Mouse (Mus musculus): ENCODE data around the gene Hrc.

Hrc gene

DNA sequence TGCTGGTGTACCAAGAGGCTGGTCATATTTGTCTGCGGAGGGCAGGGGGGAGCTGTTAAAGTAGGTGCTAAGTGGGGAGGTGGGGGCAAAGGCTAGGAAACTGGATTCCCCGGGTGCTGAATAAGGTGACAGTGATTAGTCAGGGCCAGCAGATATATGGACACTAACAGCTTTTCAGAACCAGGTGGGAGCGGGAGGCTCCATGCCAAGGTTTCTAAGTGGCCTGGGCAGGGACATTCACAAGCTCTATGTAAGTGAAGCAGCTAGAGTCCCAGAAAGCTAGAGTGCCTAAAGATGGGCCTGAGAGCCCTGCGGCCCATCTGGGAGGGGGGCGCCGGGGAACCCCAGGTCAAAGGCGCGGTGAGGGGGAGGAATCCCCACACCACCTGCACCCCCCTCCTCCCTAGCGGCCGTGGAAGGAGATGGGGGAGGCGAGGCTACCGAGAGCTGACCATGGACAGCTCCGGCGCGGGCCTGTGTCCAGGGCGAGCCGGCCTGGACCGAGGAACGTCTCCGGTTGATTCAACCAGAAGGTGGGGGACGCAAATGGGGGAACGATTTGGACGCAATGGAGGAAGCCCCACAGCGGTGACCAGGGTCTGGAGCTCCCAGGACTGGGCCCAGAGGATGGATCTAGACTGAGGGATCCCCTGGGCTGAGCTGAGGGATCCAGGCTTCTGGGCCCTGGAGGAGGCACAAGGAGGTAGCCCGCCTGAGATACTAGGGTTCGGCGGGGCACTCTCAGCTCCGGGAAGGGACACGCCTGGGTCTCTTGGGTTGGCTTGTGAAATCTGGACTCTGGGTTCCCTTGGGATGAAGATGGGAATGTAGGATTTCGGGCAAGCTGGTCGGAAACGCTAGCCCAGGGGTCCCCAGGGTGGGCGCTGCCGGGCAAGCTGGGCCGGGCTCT lies 30.9 kb downstream of the Hrc start:
- DNase-seq (ENCODE audit: low read depth in 2 of 2, low spot score in 2 of 2) = no peak

DNA sequence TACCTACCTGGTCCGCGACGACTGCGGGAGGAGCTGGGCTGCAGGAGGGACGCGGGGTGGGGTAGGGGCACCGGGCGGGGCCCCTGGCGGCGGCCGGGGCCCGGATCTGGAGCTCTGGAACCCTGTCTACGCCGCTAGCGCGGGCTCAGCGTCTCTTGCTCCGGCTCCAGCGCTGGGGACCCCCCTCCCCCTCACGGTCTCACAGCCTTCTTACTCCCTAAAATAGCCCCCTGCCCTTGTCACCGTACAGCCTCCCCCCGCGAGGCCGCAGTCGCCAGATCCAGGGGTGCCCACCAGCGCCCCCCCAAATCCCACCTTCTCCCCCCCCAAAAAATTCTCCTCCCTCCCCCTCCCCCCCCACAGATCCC lies 31.5 kb downstream of the Hrc start, which contains the start of gene Ppfia3:
Ppfia3 (minus strand) TSS at position 368 of the 368 bp plus-strand sequence.
- no peak for DNase-seq (ENCODE audit: low read depth in 2 of 2, low spot score in 2 of 2)

DNA sequence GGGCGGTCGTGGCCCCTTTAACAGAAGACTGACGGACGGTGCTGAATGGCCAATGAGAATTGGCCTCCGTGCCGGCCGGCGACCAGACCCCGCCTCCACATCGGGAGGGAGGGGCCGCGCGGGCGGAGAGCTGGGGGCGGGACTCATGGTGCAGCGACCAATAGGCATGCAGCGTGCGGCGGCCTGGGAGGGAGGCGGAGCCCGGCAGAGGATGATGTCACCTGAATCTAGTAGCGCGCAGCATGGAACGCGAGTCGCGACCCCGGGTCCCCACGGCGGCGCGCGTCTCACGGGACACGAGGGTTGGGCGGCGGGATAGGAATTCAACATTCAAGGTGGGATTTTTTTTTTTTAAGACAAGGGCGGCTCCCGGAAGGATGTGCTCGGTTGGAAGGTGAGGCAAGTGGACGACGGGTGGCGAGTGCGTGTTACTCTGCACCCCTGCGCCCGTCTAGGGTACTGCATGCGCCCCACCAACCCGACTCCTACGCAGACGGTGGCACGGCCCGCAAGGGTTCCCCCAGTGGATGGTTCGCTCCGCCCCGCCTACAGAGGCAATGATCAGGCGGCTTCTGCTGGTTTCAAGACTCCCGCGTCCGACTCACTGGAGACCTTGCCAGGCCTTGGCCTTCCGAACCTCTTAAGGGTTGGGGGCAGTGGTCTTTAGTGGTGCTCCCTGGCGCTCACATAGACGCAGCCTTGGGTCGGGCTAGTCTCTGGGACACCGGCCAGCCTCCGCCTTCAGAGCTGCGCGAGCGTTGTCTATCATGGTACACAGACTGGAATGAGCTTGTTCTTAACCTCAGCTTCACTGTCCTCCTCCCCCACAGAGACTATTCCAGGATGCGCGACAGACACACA lies 32.2 kb downstream of the Hrc start:
- peak; percentile 93 to 95 for DNase-seq (ENCODE audit: low read depth in 2 of 2, low spot score in 2 of 2)

- DNase-seq (ENCODE audit: low read depth in 2 of 2, low spot score in 2 of 2) = no peak
Observed at GRCm38 (mm10) chr7:45368178-45368577, 33.1 kb downstream of the Hrc start.

DNA sequence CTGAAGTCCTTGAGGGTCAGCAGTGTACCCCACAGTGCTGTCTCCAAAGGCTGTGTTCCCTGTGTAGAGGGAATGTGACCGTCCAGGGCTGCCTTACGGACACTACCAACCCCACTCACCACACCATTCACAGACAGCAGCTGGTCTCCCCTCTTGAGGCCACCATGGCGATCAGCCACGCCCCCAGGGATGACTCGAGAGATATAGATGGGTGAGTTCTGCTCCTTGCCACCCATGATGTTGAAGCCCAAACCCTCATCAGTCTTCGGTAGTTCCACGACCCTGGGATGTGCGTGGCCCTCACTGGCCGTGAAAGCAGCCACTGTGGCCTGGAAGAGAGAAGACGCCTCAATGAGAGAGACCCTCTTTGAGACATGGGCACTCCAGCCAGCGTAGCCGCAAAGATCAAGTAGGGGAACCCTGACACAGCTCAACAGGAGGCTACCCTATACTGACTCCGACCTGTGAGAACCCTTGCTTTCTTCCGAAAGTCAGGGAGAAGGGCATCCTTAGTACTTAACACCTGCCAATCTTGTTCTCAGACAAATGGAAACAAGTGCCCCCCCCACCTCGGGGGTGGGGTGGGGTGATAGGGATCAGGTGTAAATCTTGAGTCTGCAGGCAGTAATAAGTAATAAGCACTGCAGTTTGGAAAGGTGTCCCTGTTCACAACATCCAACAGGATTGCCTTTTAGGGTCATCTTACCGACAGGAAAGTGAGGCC lies 34.1 kb downstream of the Hrc start:
- DNase-seq (ENCODE audit: low read depth in 2 of 2, low spot score in 2 of 2) = no peak

- DNase-seq (ENCODE audit: low read depth in 2 of 2, low spot score in 2 of 2) = no peak
Observed at GRCm38 (mm10) chr7:45369836-45370474, 34.9 kb downstream of the Hrc start.

- DNase-seq (ENCODE audit: low read depth in 2 of 2, low spot score in 2 of 2) = peak; percentile 65 to 79
Observed at GRCm38 (mm10) chr7:45370475-45371311, 35.6 kb downstream of the Hrc start, which contains the start of gene Lin7b. Gene Lin7b, minus strand, starts transcription at chr7:45370583.

- no peak for DNase-seq (ENCODE audit: low read depth in 2 of 2, low spot score in 2 of 2)
Observed at GRCm38 (mm10) chr7:45372371-45372770, 37.3 kb downstream of the Hrc start.

DNA sequence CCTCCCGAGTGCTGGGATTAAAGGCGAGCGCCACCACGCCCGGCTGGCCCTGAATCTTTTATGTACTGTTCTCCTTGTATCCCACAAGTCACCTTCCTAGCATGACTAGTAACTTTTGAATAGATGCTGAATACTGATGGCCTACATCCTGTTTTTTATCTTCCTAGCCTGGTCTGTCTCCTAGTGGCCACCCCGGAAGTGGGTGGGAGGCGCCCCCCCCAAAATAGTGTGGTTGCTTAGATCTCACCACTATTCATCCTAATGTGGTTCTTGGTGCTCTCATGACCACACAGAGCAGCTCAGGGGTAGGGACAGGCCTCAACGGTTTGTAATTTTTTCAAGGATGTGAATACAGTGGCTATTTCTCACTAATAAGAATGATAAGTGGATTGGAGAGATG lies 39.5 kb downstream of the Hrc start:
- no peak for DNase-seq (ENCODE audit: low read depth in 2 of 2, low spot score in 2 of 2)

DNA sequence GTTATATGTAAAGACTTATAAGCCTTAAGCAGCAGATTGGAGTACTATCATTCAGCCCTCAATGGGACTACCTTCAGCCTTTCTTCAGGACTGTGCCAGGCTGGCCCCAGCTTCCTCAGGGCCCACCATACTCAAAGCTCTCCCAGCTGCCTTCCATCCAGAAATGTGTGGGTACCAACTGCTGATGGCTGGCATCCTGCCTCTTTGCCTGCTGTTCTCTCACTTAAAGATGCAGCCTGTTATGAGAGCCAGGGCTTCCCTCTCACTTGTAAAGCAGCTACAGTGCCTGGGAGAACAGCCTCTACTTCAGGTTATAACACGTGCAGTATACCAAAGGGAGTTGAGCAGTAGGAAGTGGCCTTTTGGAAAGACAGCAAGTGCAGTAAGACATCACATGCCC lies 41.0 kb downstream of the Hrc start:
- no peak for DNase-seq (ENCODE audit: low read depth in 2 of 2, low spot score in 2 of 2)

DNA sequence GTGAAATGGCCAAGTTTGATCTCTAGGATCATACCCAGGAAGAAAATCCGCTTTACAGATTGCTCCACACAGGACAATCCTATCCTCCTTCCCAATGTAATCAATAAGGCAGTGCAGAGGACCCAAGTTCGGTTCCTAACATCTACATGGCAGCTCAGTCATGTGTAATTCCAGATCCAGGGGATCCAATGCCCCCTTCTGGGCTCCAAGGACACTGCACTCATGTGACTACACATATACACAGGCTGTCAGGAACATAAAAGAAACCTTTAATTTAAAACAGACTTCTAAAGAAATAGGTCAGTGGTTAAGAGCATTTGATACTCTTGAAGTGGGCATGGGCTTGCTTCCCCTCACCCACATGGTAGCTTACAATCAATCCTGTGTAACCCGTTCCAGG lies 51.0 kb downstream of the Hrc start:
- no peak for DNase-seq (ENCODE audit: low read depth in 2 of 2, low spot score in 2 of 2)

All from CD8-positive naive resting alpha-beta T cell, adult 2 months (primary cell).